Mouse (Mus musculus) myocyte (in vitro differentiated cells): ENCODE measurements around the gene Mkrn2os.

ENCODE experiments used
- E2F4 ChIP-seq: IDR thresholded peaks from one replicate; pipeline ENCODE4 v1.6.1; 2011; ENCODE audit warnings: mild to moderate bottlenecking, control low read depth, moderate library complexity; ENCODE audit not compliant: insufficient read depth
- POLR2A ChIP-seq: IDR thresholded peaks from one replicate; pipeline ENCODE4 v1.6.1; 2011; ENCODE audit warnings: low read depth, mild to moderate bottlenecking, control low read depth, moderate library complexity; ENCODE audit not compliant: insufficient read length
- POLR2AphosphoS2 ChIP-seq: IDR thresholded peaks from one replicate; pipeline ENCODE4 v1.6.1; 2011; ENCODE audit warnings: low read depth, control low read depth; ENCODE audit not compliant: insufficient read length

GRCm38 (mm10) chr6:115607429-115607828 is 15.1 kb upstream of the Mkrn2os start:
- TF ChIP-seq POLR2AphosphoS2: no peak
- no peak for TF ChIP-seq E2F4
- TF ChIP-seq POLR2A: no peak
